Mouse (Mus musculus) monocyte, adult 5-6 weeks (primary cell): ENCODE results near the gene Gm49342. TPM values are rescaled to one million over a fixed set of nuclear protein-coding genes. Genes with fewer than 3 reads are reported as not detected.
"Not testable (repeated sequence)": the region's sequence is repeated elsewhere in the genome, so short reads cannot be mapped to it uniquely, and the experiment has no call there.

Source experiments
- ATAC-seq: fragments of 153-309, 156-312 bp; replicated peaks from 2 replicates; pipeline ENCODE4 v1.8.0; 2017; ENCODE audit warnings: mild to moderate bottlenecking; ENCODE audit not compliant: low TSS enrichment, insufficient number of reproducible peaks, severe bottlenecking, poor library complexity, low FRiP score
- total RNA-seq: library from RNA; stranded (forward); fragments of 200-1000, 200-491, 200-594 nt; gene quantifications from 3 replicates; pipeline ENCODE4 v1.2.3, GENCODE M21; 2017

The Gm49342 gene
- total RNA-seq, 1 experiment from 2014 or later, result 10.8 TPM

- peak; percentile 95 for ATAC-seq
Measured at GRCm38 (mm10) chr14:50930754-50931492, 13.4 kb upstream of the Gm49342 start, which contains the start of the genes Pip4p1 and Pnp. Gene Pip4p1, minus strand, starts transcription at chr14:50930856. Gene Pnp, plus strand, starts transcription at chr14:50931082.

DNA sequence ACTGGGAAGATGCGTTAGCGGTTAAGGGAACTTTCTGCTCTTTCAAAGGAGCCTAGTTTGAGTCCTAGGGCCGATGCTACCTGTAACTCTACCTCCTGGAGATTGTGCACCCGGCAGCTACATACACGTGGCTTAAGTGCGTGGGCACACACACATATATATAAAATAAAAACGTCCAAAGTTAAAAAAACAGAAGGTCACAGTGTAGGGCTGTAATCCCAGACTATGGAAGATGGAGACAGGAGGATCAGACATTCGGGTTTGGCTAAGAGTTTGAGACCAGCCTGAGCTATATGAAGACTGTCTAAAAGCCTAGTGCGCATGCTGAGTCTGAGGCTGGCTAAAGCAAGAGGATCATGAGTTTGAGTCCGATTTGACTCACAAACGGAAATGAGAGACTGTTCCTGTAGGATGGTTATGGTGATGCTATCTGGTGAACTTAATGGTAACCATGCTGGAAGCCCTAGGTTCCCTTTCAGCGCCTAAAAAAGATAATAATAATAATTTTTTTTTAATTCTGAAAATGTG lies 12.8 kb upstream of the Gm49342 start:
- no peak for ATAC-seq

DNA sequence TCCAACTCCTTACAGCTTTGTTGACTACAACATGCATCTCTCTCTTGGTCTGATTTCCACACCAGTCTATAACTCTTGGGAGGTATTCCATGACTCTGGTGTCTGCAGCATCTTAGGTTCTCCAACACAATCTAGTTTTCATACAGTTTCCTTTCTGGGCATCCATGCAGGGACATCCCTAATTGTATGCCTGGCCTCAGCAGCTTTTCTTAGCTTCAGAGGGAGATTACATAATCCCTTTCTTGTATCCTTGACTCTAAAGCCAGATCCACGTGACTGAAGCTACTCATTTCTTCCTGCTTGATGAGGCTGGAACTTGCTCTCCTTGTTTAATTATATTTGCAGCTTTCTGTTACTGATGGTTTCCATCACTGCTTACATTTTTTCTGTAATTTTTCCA lies 7.7 kb upstream of the Gm49342 start:
- no peak for ATAC-seq

GRCm38 (mm10) chr14:50938119-50938908 lies 6.0 kb upstream of the Gm49342 start:
- no peak for ATAC-seq

- no peak for ATAC-seq
Measured at GRCm38 (mm10) chr14:50938940-50939339, 5.4 kb upstream of the Gm49342 start.

GRCm38 (mm10) chr14:50944668-50945033 lies 334 bp downstream of the Gm49342 start:
- peak; percentile 68 for ATAC-seq

- not testable (repeated sequence) for ATAC-seq
Measured at GRCm38 (mm10) chr14:50945081-50945480, 764 bp downstream of the Gm49342 start.

DNA sequence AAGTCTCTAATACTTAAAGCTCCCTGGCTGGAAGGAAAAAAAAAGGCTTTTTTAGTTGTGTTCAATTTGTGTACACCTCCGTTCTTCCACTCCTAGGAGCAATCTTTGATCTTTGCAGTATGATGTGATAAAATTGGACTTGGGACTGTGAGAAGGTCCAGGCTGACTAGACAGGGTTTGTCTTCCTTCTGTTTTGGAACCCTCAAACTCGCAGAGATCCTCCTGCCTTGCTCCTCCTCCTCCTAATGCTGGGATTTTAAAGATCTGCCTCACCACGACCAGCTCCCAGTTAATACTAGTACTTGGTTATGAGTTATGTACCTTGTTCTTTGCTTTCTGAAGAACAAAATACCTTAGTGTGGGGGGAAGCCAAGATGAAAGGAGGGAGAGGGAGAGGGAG lies 1.2 kb downstream of the Gm49342 start:
- not testable (repeated sequence) for ATAC-seq

GRCm38 (mm10) chr14:50955487-50955886 lies 11.2 kb downstream of the Gm49342 start:
- no peak for ATAC-seq

DNA sequence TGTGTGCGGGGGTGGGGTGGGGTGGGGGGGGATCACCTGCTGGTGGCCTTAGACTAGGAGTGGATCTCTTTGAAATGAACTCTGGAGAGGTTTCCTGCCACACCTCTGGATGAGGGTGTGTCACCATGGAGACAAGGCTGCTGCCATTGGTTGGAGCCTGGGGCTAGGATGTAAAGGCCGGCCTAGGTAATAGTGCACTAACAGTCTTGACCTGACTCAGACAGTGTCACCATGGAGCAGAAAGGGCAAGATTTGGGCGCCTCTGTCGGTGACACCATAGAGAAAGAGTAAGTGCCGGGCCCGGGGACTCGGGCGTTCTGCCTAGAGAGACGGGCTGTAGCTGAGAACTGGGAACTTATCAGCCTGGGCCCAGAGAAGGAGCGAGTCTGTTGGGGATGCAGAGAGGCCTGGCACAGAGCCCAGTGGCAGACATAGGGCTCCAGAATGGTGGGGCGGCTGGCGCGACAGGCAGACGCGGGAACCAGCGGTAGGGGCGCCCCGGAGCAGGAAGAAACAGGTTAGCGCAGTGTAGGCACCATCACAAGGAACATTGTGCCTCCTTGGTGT lies 11.7 kb downstream of the Gm49342 start, which contains the start of gene Pnp2:
TSS of gene Pnp2 (plus strand) at position 51 of the 567 bp plus-strand sequence.
- ATAC-seq, result peak; percentile 79

GRCm38 (mm10) chr14:50956724-50957123 lies 12.4 kb downstream of the Gm49342 start:
- ATAC-seq, result not testable (repeated sequence)

DNA sequence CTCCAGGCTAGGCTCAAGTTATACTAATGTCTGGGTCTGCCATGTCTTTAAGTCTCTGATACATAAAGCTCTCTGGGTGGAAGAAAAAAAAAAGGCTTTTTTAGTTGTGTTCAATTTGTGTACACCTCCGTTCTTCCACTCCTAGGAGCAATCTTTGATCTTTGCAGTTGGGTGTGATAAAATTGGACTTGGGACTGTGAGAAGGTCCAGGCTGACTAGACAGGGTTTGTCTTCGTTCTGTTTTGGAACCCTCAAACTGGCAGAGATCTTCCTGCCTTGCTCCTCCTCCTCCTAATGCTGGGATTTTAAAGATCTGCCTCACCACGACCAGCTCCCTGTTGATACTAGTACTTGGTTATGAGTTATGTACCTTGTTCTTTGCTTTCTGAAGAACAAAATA lies 12.8 kb downstream of the Gm49342 start:
- ATAC-seq, result not testable (repeated sequence)

DNA sequence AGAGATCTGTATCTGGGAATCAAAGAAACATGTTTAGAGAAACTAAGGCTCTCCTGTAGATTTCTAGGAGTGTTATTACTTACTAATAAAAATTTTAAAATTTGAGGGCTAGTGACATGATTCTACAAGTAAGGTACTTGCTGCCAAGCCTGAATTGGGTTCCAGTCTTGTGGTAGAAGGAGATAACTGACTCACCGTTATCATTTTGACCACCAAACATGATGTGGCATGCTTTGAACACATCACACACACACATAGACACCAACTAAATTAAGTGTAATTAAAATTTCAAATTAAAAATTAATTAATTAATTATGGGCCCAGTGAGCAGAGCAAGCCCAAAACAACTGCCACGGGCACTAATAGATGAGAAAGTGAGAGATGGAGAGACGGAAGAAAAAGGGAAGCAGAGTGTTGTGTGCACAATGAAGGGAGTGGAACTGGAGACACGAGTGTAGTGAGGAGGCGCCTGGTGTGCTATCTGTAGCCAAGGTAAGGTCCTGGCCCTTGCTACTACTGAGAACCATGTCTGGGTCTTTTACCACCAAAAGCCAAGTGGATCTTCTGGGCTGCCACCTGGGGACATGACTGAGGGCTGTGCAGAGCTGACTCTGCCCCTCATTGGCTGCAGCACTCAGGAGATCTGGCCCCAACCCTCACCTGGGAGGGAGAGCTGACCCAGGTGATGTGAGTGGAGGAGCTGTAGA lies 14.1 kb downstream of the Gm49342 start:
- ATAC-seq, result not testable (repeated sequence)

- no peak for ATAC-seq
Measured at GRCm38 (mm10) chr14:50968216-50968980, 24.1 kb downstream of the Gm49342 start.

- ATAC-seq, result no peak
Measured at GRCm38 (mm10) chr14:50969041-50969440, 24.7 kb downstream of the Gm49342 start.

GRCm38 (mm10) chr14:50969558-50970544 lies 25.5 kb downstream of the Gm49342 start:
- no peak for ATAC-seq

DNA sequence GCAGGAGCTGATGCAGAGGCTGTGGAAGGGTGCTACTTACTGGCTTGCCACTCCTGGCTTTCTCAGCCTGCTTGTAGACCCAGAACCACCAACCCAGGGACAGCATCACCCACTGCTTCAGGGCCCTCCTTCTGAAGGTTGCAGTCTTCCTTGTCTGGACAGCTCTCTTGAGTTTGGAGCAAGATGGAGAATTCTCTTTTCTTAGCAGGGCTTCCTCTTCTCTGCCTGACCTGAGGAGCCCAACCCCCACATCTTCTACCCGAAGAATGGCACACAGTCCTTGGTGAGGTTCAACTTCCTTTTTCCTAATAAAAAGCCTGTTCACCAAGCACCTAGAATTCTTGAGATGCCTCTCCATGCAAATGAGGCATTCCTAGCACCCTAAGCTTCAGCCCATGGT lies 26.5 kb downstream of the Gm49342 start:
- ATAC-seq, result 0 out of 2 replicates have a peak, but pooled peaks have one; percentile 50
